Mouse (Mus musculus) embryonic fibroblast, embryonic 13.5 days (primary cell): ENCODE results near the gene Ahcy.
"Not testable (repeated sequence)": the region's sequence is repeated elsewhere in the genome, so short reads cannot be mapped to it uniquely, and the experiment has no call there.

ENCODE experiments used
- CTCF ChIP-seq: IDR thresholded peaks from 2 replicates; pipeline ENCODE4 v1.5.1; 2011; ENCODE audit warnings: mild to moderate bottlenecking, control low read depth, low read length, moderate library complexity, borderline replicate concordance; ENCODE audit not compliant: insufficient read depth
- POLR2A ChIP-seq: IDR thresholded peaks from 2 replicates; pipeline ENCODE4 v1.6.1; 2011; ENCODE audit warnings: low read depth, mild to moderate bottlenecking, control low read depth, low read length, moderate library complexity

- TF ChIP-seq CTCF, POLR2A: not testable (repeated sequence)
Observed at GRCm38 (mm10) chr2:155016751-155017150, 57.5 kb downstream of the Ahcy start.
